Comparison of ENCODE assay signal across 12 mouse cellular contexts in genomic region chr17:36145861-36146156, GRCm38 (mm10). TPM values are rescaled to one million over a fixed set of nuclear protein-coding genes. Genes with fewer than 3 reads are reported as not detected.
A peak's percentile ranks its signal among the peaks of the same experiment; 100 is the strongest.
DNase-seq lines count a peak whose midpoint lies in the region; ATAC-seq and TF ChIP-seq lines count a peak whose summit lies in the region.
"Not testable (repeated sequence)": the region's sequence is repeated elsewhere in the genome, so short reads cannot be mapped to it uniquely, and the experiment has no call there.
"Had no signal": no experiment of that assay in that cellular context is flagged by ENCODE, and none has a peak within 500 bp of the region (broad histone marks: within the 10 kb centered on the region; RNA-seq: fewer than 3 reads in every experiment).

No protein-coding gene starts in this region.

- peaks cover 89% of the 10 kb centered on the region for H3K27me3 ChIP-seq in embryonic facial prominence, embryonic 10.5 days (replicated peaks; ENCODE audit: low read depth, poor library complexity, severe bottlenecking)
- H3K27me3 ChIP-seq in forebrain, embryonic 16.5 days (replicated peaks; ENCODE audit: control insufficient read depth, insufficient read depth, low read length), result peaks cover 24% of the 10 kb centered on the region
- H3K27me3 ChIP-seq in heart, postnatal 0 days (ENCODE audit: control insufficient read depth, insufficient read depth, low read length), result peaks cover 56% of the 10 kb centered on the region
- H3K27me3 ChIP-seq in intestine, postnatal 0 days (replicated peaks; ENCODE audit: control insufficient read depth, insufficient read depth, low read length), result not testable (repeated sequence)
- H3K27me3 ChIP-seq in limb, embryonic 14.5 days (ENCODE audit: control insufficient read depth, insufficient read depth, low read length), result peaks cover 28% of the 10 kb centered on the region
- H3K27me3 ChIP-seq in lung, embryonic 15.5 days, result peaks cover 40% of the 10 kb centered on the region
- H3K27me3 ChIP-seq in midbrain, embryonic 16.5 days (ENCODE audit: control insufficient read depth, insufficient read depth, low read depth, low read length), result peaks cover 30% of the 10 kb centered on the region
- H3K27me3 ChIP-seq in stomach, embryonic 16.5 days (ENCODE audit: control insufficient read depth, insufficient read depth, low read length), result peaks cover 29% of the 10 kb centered on the region

- peak overlapping the region; percentile 47 for H3K4me2 ChIP-seq in forebrain, embryonic 16.5 days (ENCODE audit: low read length)
- H3K4me2 ChIP-seq in heart, postnatal 0 days (ENCODE audit: low read depth, low read length), result peak overlapping the region; percentile 61
- peak overlapping the region; percentile 80 for H3K4me2 ChIP-seq in intestine, postnatal 0 days (replicated peaks; ENCODE audit: low read depth)
- peak overlapping the region; percentile 39 for H3K4me2 ChIP-seq in limb, embryonic 14.5 days (replicated peaks; ENCODE audit: low read depth, low read length, severe bottlenecking)
- H3K4me2 ChIP-seq in lung, embryonic 15.5 days, result peak overlapping the region; percentile 66
- peak overlapping the region; percentile 57 for H3K4me2 ChIP-seq in midbrain, embryonic 16.5 days (ENCODE audit: low read length)
- peak overlapping the region; percentile 72 for H3K4me2 ChIP-seq in stomach, embryonic 16.5 days (ENCODE audit: low read depth, low read length)

- ATAC-seq in forebrain, embryonic 16.5 days; heart, postnatal 0 days (ENCODE audit: insufficient read depth, low read depth); limb, embryonic 14.5 days (ENCODE audit: low FRiP score, low read depth); lung, embryonic 15.5 days (ENCODE audit: borderline replicate concordance, extremely low read depth, low FRiP score, low TSS enrichment); midbrain, embryonic 16.5 days; stomach, embryonic 16.5 days (ENCODE audit: insufficient read depth, low FRiP score): not testable (repeated sequence)
- peak; percentile 87 for ATAC-seq in intestine, postnatal 0 days

- H3K4me1 ChIP-seq in embryonic facial prominence, embryonic 10.5 days, result peaks cover 10% of the 10 kb centered on the region
- H3K4me1 ChIP-seq in forebrain, embryonic 16.5 days (replicated peaks; ENCODE audit: control insufficient read depth, insufficient read depth, low read length); heart, postnatal 0 days (ENCODE audit: control insufficient read depth, insufficient read depth); intestine, postnatal 0 days (replicated peaks; ENCODE audit: control insufficient read depth, insufficient read depth, low read length); limb, embryonic 14.5 days (ENCODE audit: control insufficient read depth, insufficient read depth, low read length); lung, embryonic 15.5 days; midbrain, embryonic 16.5 days (ENCODE audit: control insufficient read depth, insufficient read depth, low read length); stomach, embryonic 16.5 days (ENCODE audit: control insufficient read depth, insufficient read depth, low read length): not testable (repeated sequence)

- not testable (repeated sequence) for TF ChIP-seq CTCF in heart, postnatal 0 days (IDR thresholded peaks at IDR 0.05; ENCODE audit: low read depth); intestine, postnatal 0 days (IDR thresholded peaks at IDR 0.05; ENCODE audit: low read depth)

- H3K9ac ChIP-seq in forebrain, embryonic 16.5 days (replicated peaks; ENCODE audit: low read depth, low read length); heart, postnatal 0 days (replicated peaks; ENCODE audit: low read depth, low read length); midbrain, embryonic 16.5 days (ENCODE audit: low read depth, low read length): not testable (repeated sequence)
- peak overlapping the region; percentile 37 for H3K9ac ChIP-seq in intestine, postnatal 0 days (ENCODE audit: low read depth, low read length)
- 0 out of 2 replicates have a peak overlapping the region, but pooled peaks have one; percentile 31 for H3K9ac ChIP-seq in limb, embryonic 14.5 days (ENCODE audit: low read depth, low read length, severe bottlenecking)
- peak overlapping the region; percentile 43 for H3K9ac ChIP-seq in lung, embryonic 15.5 days
- H3K9ac ChIP-seq in stomach, embryonic 16.5 days (ENCODE audit: low read length), result peak overlapping the region; percentile 58

- H3K27ac ChIP-seq in embryonic facial prominence, embryonic 10.5 days (replicated peaks); forebrain, embryonic 16.5 days (ENCODE audit: low read length); heart, postnatal 0 days (ENCODE audit: low read depth); intestine, postnatal 0 days (ENCODE audit: low read depth, low read length); limb, embryonic 14.5 days (replicated peaks; ENCODE audit: low read depth, low read length); midbrain, embryonic 16.5 days (ENCODE audit: low read length); stomach, embryonic 16.5 days (ENCODE audit: low read length): not testable (repeated sequence)
- H3K27ac ChIP-seq in lung, embryonic 15.5 days, result peak overlapping the region; percentile 48

- under 1% methylated on average over 13 of the region's 13 CpGs for WGBS in embryonic facial prominence, embryonic 10.5 days
- WGBS in forebrain, embryonic 16.5 days, result 1% methylated on average over 13 of the region's 13 CpGs
- 5% methylated on average over 13 of the region's 13 CpGs for WGBS in heart, postnatal 0 days
- 1% methylated on average over 13 of the region's 13 CpGs for WGBS in intestine, postnatal 0 days
- 2% methylated on average over 9 of the region's 13 CpGs for WGBS in limb, embryonic 14.5 days
- under 1% methylated on average over 12 of the region's 13 CpGs for WGBS in lung, embryonic 15.5 days
- WGBS in midbrain, embryonic 16.5 days, result 2% methylated on average over 13 of the region's 13 CpGs
- WGBS in stomach, embryonic 16.5 days, result 2% methylated on average over 13 of the region's 13 CpGs

- TF ChIP-seq EP300 in heart, postnatal 0 days (IDR thresholded peaks at IDR 0.05; ENCODE audit: low read depth), result not testable (repeated sequence)

- TF ChIP-seq POLR2A in limb, embryonic 14.5 days (IDR thresholded peaks at IDR 0.05; ENCODE audit: borderline replicate concordance, extremely low read depth, insufficient read depth, insufficient read length), result not testable (repeated sequence)

- not testable (repeated sequence) for H3K36me3 ChIP-seq in embryonic facial prominence, embryonic 10.5 days (replicated peaks); forebrain, embryonic 16.5 days (ENCODE audit: control insufficient read depth, insufficient read depth); heart, postnatal 0 days (replicated peaks; ENCODE audit: control insufficient read depth, insufficient read depth, low read length); intestine, postnatal 0 days (ENCODE audit: control insufficient read depth, insufficient read depth); limb, embryonic 14.5 days (ENCODE audit: control insufficient read depth, insufficient read depth, low read length); lung, embryonic 15.5 days; midbrain, embryonic 16.5 days (ENCODE audit: control insufficient read depth, insufficient read depth, low read length); stomach, embryonic 16.5 days (ENCODE audit: control insufficient read depth, insufficient read depth, low read length)

- H3K4me3 ChIP-seq in embryonic facial prominence, embryonic 10.5 days, result peak overlapping the region; percentile 44
- peak overlapping the region; percentile 29 for H3K4me3 ChIP-seq in forebrain, embryonic 16.5 days (replicated peaks; ENCODE audit: low read length)
- H3K4me3 ChIP-seq in heart, postnatal 0 days (ENCODE audit: low read depth, low read length), result peak overlapping the region; percentile 44
- peak overlapping the region; percentile 49 for H3K4me3 ChIP-seq in intestine, postnatal 0 days (ENCODE audit: low read depth, low read length)
- H3K4me3 ChIP-seq in limb, embryonic 14.5 days (replicated peaks; ENCODE audit: low read length), result peak overlapping the region; percentile 34
- peak overlapping the region; percentile 47 for H3K4me3 ChIP-seq in lung, embryonic 15.5 days
- peak overlapping the region; percentile 31 for H3K4me3 ChIP-seq in midbrain, embryonic 16.5 days (ENCODE audit: low read depth, low read length)
- peak overlapping the region; percentile 53 for H3K4me3 ChIP-seq in stomach, embryonic 16.5 days (replicated peaks; ENCODE audit: low read length)

- H3K9me3 ChIP-seq in embryonic facial prominence, embryonic 10.5 days; forebrain, embryonic 16.5 days (ENCODE audit: control insufficient read depth, low read length); heart, postnatal 0 days (replicated peaks; ENCODE audit: control insufficient read depth, low read length); intestine, postnatal 0 days (ENCODE audit: control insufficient read depth); limb, embryonic 14.5 days (ENCODE audit: control insufficient read depth, low read length); lung, embryonic 15.5 days; midbrain, embryonic 16.5 days (replicated peaks; ENCODE audit: control insufficient read depth, low read length, poor library complexity, severe bottlenecking); stomach, embryonic 16.5 days (replicated peaks; ENCODE audit: control insufficient read depth, low read length): not testable (repeated sequence)

- DNase-seq in embryonic facial prominence, embryonic 10.5 days (ENCODE audit: low spot score); heart, postnatal 0 days (ENCODE audit: low spot score); limb, embryonic 14.5 days (ENCODE audit: low spot score): not testable (repeated sequence)

RNA-seq across cellular contexts. Expression of gene Gm7030, which starts 16.6 kb away (rescaled TPM):
- not detected in 2 replicates for polyA plus RNA-seq in embryonic facial prominence, embryonic 10.5 days (2016; fragmentation: Nextera tagmentation; extraction: Ambion mirVana)
- polyA plus RNA-seq in forebrain, embryonic 16.5 days (2015; fragmentation: Nextera tagmentation; extraction: Ambion mirVana), result not detected in 2 replicates
- total RNA-seq in heart, postnatal 0 days (2014; rRNA removed; ENCODE audit: low replicate concordance), result not detected in 2 replicates
- polyA plus RNA-seq in heart, postnatal 0 days (2015; fragmentation: Nextera tagmentation; extraction: Ambion mirVana), result not detected in 2 replicates
- 0.93 and 1.3 TPM in 2 replicates for polyA plus RNA-seq in intestine, postnatal 0 days (2015; fragmentation: Nextera tagmentation; extraction: Ambion mirVana)
- polyA plus RNA-seq in limb, embryonic 14.5 days (2012; rRNA removed), result not detected in 2 replicates
- polyA plus RNA-seq in limb, embryonic 14.5 days (2014; fragmentation: Nextera tagmentation; extraction: Ambion mirVana), result not detected in 2 replicates
- polyA plus RNA-seq in lung, embryonic 15.5 days (2015; fragmentation: Nextera tagmentation; extraction: Ambion mirVana), result 0.19 TPM in 1 of 2 replicates, not detected in the other
- polyA plus RNA-seq in midbrain, embryonic 16.5 days (2015; fragmentation: Nextera tagmentation; extraction: Ambion mirVana), result not detected in 2 replicates
- polyA plus RNA-seq in stomach, embryonic 16.5 days (2015; fragmentation: Nextera tagmentation; extraction: Ambion mirVana), result 0.34 TPM in 1 of 2 replicates, not detected in the other
- total RNA-seq: adrenal gland, postnatal 10 days; gastrocnemius, postnatal 10 days; heart, postnatal 25 days; layer of hippocampus, postnatal 25 days had no signal

RNA-seq across cellular contexts. Expression of gene Gm8909, which starts 22.5 kb away (rescaled TPM):
- 0.11 TPM in 1 of 2 replicates, not detected in the other for polyA plus RNA-seq in embryonic facial prominence, embryonic 10.5 days (2016; fragmentation: Nextera tagmentation; extraction: Ambion mirVana)
- not detected in 2 replicates for polyA plus RNA-seq in forebrain, embryonic 16.5 days (2015; fragmentation: Nextera tagmentation; extraction: Ambion mirVana)
- not detected in 2 replicates for total RNA-seq in heart, postnatal 0 days (2014; rRNA removed; ENCODE audit: low replicate concordance)
- not detected in 2 replicates for polyA plus RNA-seq in heart, postnatal 0 days (2015; fragmentation: Nextera tagmentation; extraction: Ambion mirVana)
- polyA plus RNA-seq in intestine, postnatal 0 days (2015; fragmentation: Nextera tagmentation; extraction: Ambion mirVana), result 28.7 and 31.1 TPM in 2 replicates
- polyA plus RNA-seq in limb, embryonic 14.5 days (2012; rRNA removed), result 0.05 TPM in 1 of 2 replicates, not detected in the other
- polyA plus RNA-seq in limb, embryonic 14.5 days (2014; fragmentation: Nextera tagmentation; extraction: Ambion mirVana), result not detected in 2 replicates
- polyA plus RNA-seq in lung, embryonic 15.5 days (2015; fragmentation: Nextera tagmentation; extraction: Ambion mirVana), result 35.2 and 39.5 TPM in 2 replicates
- polyA plus RNA-seq in midbrain, embryonic 16.5 days (2015; fragmentation: Nextera tagmentation; extraction: Ambion mirVana), result not detected in 2 replicates
- polyA plus RNA-seq in stomach, embryonic 16.5 days (2015; fragmentation: Nextera tagmentation; extraction: Ambion mirVana), result 0.42 and 0.45 TPM in 2 replicates
- total RNA-seq: gastrocnemius, postnatal 10 days; heart, postnatal 25 days; layer of hippocampus, postnatal 25 days had no signal

RNA-seq across cellular contexts. Expression of gene Gm19684, which starts 24.3 kb away (rescaled TPM):
- not detected in 2 replicates for polyA plus RNA-seq in embryonic facial prominence, embryonic 10.5 days (2016; fragmentation: Nextera tagmentation; extraction: Ambion mirVana)
- polyA plus RNA-seq in forebrain, embryonic 16.5 days (2015; fragmentation: Nextera tagmentation; extraction: Ambion mirVana), result not detected in 2 replicates
- 0.35 TPM in 1 of 2 replicates, not detected in the other for total RNA-seq in heart, postnatal 0 days (2014; rRNA removed; ENCODE audit: low replicate concordance)
- not detected in 2 replicates for polyA plus RNA-seq in heart, postnatal 0 days (2015; fragmentation: Nextera tagmentation; extraction: Ambion mirVana)
- polyA plus RNA-seq in intestine, postnatal 0 days (2015; fragmentation: Nextera tagmentation; extraction: Ambion mirVana), result 0.17 TPM in 1 of 2 replicates, not detected in the other
- polyA plus RNA-seq in limb, embryonic 14.5 days (2012; rRNA removed), result not detected in 2 replicates
- polyA plus RNA-seq in limb, embryonic 14.5 days (2014; fragmentation: Nextera tagmentation; extraction: Ambion mirVana), result not detected in 2 replicates
- polyA plus RNA-seq in lung, embryonic 15.5 days (2015; fragmentation: Nextera tagmentation; extraction: Ambion mirVana), result not detected in 2 replicates
- not detected in 2 replicates for polyA plus RNA-seq in midbrain, embryonic 16.5 days (2015; fragmentation: Nextera tagmentation; extraction: Ambion mirVana)
- not detected in 2 replicates for polyA plus RNA-seq in stomach, embryonic 16.5 days (2015; fragmentation: Nextera tagmentation; extraction: Ambion mirVana)
- total RNA-seq: adrenal gland, postnatal 10 days; gastrocnemius, postnatal 10 days; heart, postnatal 25 days; layer of hippocampus, postnatal 25 days had no signal

RNA-seq across cellular contexts. Expression of gene H2-T3, which starts 44.3 kb away (rescaled TPM):
- not detected in 2 replicates for polyA plus RNA-seq in embryonic facial prominence, embryonic 10.5 days (2016; fragmentation: Nextera tagmentation; extraction: Ambion mirVana)
- not detected in 2 replicates for polyA plus RNA-seq in forebrain, embryonic 16.5 days (2015; fragmentation: Nextera tagmentation; extraction: Ambion mirVana)
- not detected in 2 replicates for total RNA-seq in heart, postnatal 0 days (2014; rRNA removed; ENCODE audit: low replicate concordance)
- not detected in 2 replicates for polyA plus RNA-seq in heart, postnatal 0 days (2015; fragmentation: Nextera tagmentation; extraction: Ambion mirVana)
- polyA plus RNA-seq in intestine, postnatal 0 days (2015; fragmentation: Nextera tagmentation; extraction: Ambion mirVana), result 53.3 and 65.3 TPM in 2 replicates
- polyA plus RNA-seq in limb, embryonic 14.5 days (2012; rRNA removed), result 0.09 TPM in 1 of 2 replicates, not detected in the other
- not detected in 2 replicates for polyA plus RNA-seq in limb, embryonic 14.5 days (2014; fragmentation: Nextera tagmentation; extraction: Ambion mirVana)
- 0.59 and 0.71 TPM in 2 replicates for polyA plus RNA-seq in lung, embryonic 15.5 days (2015; fragmentation: Nextera tagmentation; extraction: Ambion mirVana)
- polyA plus RNA-seq in midbrain, embryonic 16.5 days (2015; fragmentation: Nextera tagmentation; extraction: Ambion mirVana), result not detected in 2 replicates
- polyA plus RNA-seq in stomach, embryonic 16.5 days (2015; fragmentation: Nextera tagmentation; extraction: Ambion mirVana), result 3.4 and 4.0 TPM in 2 replicates
- total RNA-seq: adrenal gland, postnatal 10 days; gastrocnemius, postnatal 10 days; heart, postnatal 25 days; layer of hippocampus, postnatal 25 days had no signal

Comparison
In these comparisons a context has a peak if more than half of its experiments do, and no peak if none do; other contexts are left out.
1. RNA of gene Gm8909, which starts 22.5 kb away (polyA plus RNA-seq): 35.2 to 39.5 TPM in lung, embryonic 15.5 days and 28.7 to 31.1 TPM in intestine, postnatal 0 days; 0.42 to 0.45 TPM in stomach, embryonic 16.5 days, not detected in forebrain, embryonic 16.5 days, 0.05 TPM in limb, embryonic 14.5 days, 0.11 TPM in embryonic facial prominence, embryonic 10.5 days, not detected in heart, postnatal 0 days and not detected in midbrain, embryonic 16.5 days; every median in the first group is over 10 times any median in the second.
2. Peak in every context shown above with its lines, with median percentiles within 50 percentile points of each other: H3K4me3 ChIP-seq and H3K4me2 ChIP-seq.